Mouse (Mus musculus) v-Abl transformed pro-B cells (cell line): ENCODE measurements around the gene Cped1.

Experiments used
- in situ Hi-C, 2 experiments: fragments of 400-800 bp; cut with MboI; formaldehyde crosslinking; loops; one replicate each; pipeline ENCODE4 v1.15.1; 2025; ENCODE audit not compliant: unreplicated experiment in 2 of 2

Cped1 gene

GRCm38 (mm10) chr6:21985732-21986540 is at the start of gene Cped1:
TSS of gene Cped1 (plus strand) at chr6:21985916.
- in situ Hi-C loops = no loop called here

DNA sequence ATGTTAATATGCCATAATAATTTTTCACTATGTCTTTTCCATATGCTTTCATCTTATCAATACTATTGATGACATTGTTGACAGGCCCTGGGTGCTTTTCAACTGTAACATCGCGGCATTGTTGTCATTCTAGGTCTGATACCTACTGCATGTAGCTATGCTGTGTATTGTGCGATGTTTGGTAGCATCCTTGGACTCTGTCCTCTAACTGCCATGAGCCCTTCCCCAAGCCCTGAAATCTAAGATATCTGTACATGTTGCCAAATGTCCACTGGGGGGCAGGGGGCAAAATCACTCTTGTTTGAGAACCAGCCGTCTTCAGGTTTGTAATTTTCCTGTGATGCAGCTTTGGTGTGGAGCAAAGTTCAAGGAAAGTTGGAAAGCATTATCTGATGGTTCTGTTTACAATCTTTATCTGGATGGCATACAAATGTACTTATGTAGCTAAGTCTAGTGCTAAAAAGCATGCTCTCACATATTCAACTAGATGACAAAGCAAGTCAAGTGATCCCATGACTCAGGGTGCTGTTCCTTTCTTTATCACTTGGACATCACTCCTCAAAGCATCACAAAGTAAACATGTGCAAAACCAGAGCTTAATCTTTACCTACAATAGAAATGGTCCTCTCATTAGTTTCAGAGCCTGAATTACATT is 47.6 kb upstream of the Cped1 start:
- in situ Hi-C loops = loop anchor here in 1 of 2 experiments (25.0 kb wide), 1 partner anchor 374 kb away; no protein-coding TSS in a partner anchor

DNA sequence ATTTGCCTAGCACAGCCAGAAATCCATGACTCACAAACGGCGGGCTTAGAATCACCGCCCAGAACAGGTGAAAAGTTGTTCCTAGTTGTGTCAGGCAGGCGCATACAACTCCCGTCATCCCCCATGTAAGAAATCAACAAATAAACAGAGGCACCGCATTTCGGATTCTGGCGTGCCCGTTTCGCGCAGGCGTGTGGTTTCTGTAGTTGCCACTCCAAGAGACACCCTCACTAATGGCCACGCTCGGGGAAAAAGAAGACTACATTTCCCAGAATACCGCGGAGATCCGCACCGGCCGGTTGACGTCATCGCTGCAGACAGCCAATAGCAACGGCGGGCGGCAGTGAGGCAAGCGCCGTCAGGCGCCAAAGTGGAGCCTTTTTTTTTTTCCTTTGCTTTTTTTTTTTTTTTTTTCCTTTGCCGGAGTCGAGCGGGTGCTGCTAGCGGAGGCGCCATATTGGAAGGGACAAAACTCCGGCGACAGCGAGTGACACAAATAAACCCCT is 36.4 kb upstream of the Cped1 start, which contains the start of gene Ing3:
Gene Ing3, plus strand, starts transcription at position 346 of the 506 bp plus-strand sequence.
- in situ Hi-C loops = loop anchor here in 1 of 2 experiments (25.0 kb wide), 1 partner anchor 363 kb away; no protein-coding TSS in a partner anchor

DNA sequence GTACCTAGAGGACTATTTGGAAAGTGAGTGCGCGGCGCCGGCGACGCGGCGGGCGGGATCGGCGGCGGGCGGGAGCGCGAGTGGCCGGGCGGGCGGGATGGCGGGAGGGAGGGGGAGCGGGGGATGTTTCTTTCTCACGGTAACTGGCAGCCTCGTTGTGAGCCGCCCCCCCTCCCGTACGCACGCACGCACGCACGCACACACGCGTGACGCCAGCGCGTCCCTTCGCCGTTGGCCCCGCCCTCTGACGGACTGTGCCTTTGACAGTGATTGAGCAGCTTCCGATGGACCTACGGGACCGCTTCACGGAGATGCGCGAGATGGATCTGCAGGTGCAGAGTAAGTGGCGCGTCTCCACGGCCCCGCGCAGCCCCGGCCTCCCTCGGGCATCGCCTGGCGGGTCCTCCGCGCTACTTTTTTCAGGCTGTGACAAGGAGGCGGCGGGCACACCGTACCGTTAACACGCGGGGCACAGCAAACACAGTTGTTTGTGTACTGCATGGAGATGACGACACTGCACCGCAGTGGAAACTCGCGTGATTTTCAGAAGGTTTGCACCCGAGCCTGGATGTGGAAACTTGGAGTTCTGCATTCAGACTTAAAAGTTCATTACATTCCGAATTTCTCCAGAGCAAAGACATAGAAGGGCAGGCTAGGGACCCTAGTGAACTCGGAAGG is 35.8 kb upstream of the Cped1 start:
- in situ Hi-C loops = loop anchor here (10.0 to 25.0 kb wide), 3 partner anchors 362 to 512 kb away; no protein-coding TSS in a partner anchor

- in situ Hi-C loops = loop anchor here in 1 of 2 experiments (10.0 to 25.0 kb wide), 2 partner anchors 384 to 512 kb away; no protein-coding TSS in a partner anchor
Observed at GRCm38 (mm10) chr6:21950676-21951075, 35.0 kb upstream of the Cped1 start.

GRCm38 (mm10) chr6:21955468-21955867 is 30.2 kb upstream of the Cped1 start:
- in situ Hi-C loops = loop anchor here in 1 of 2 experiments (10.0 to 25.0 kb wide), 2 partner anchors 379 to 507 kb away; no protein-coding TSS in a partner anchor

DNA sequence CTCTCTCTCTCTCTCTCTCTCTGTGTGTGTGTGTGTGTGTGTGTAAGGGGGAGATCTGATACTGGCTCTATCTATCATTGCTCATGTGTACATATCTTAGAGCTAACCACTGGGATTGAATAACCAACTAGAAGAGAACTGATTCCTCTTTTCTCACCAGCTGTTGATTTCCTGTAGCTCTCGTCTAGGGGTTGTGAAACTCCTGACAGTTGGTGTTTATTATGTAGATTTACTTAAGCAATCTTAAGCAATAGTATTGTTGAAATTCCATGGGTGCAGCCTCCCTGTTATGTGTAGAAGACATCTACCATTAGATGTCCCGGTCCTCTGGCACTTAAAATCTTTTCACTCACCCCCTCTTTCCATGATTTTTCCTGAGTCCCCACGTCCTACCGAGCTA is 26.8 kb upstream of the Cped1 start:
- in situ Hi-C loops = loop anchor here in 1 of 2 experiments (10.0 to 25.0 kb wide), 2 partner anchors 376 to 503 kb away; no protein-coding TSS in a partner anchor

DNA sequence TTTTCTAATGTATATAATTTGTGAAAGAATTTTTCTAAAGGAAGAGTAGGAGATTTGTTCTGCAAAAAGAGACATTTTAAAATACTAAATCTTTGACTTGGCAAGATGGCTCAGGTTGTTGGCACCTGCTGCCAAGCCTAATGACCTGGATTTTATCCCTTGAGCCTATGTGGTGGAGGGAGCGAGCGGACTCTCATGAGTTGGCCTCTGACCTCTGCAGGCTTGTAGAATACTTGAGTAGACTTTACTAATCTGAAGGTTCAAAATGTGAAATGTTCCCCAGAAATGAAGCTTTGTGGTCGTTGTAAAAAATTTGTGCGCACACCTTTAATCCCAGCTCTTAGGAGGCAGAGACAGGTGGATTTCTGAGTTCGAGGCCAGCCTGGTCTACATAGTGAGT is 25.8 kb upstream of the Cped1 start:
- in situ Hi-C loops = loop anchor here in 1 of 2 experiments (10.0 to 25.0 kb wide), 2 partner anchors 375 to 502 kb away; no protein-coding TSS in a partner anchor

GRCm38 (mm10) chr6:21977532-21977931 is 8.2 kb upstream of the Cped1 start:
- in situ Hi-C loops = no loop called here

GRCm38 (mm10) chr6:21981114-21981513 is 4.6 kb upstream of the Cped1 start:
- in situ Hi-C loops = no loop called here

DNA sequence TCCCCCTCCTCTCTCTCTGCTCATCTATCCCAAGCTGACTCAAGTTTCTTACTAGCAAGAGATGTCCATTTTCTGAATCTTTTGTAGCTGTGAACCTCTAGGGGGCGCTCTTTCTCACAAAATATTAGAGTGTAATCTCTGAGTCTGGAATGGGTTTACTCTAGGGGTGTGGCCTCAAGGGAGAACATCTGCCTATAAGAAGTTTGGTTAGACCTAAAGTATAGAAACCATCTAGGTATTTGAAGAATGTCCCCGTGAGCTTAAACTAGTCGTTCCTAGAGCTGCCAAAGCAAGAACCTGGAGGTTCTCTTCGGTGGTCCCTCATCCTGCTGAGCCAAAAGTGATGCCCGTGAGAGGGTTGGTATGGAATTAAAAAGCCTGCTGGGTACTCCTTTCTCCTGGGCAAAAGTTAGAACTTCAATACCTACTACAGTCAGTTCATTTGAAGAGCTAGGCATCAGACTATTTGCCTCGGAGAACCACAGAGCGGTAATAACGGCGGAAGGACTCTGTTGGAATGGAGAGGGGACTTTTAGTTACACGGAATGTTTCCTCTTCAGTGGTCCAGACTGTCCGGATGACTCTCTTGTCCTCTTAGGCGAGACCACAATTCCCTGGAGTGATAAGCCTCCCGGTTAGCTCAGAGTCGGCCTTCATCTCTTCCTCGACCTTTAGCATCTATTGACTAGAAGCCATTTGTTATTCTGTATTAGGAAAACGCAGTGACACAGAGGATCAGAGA is 555 bp upstream of the Cped1 start:
- in situ Hi-C loops = no loop called here

GRCm38 (mm10) chr6:21986660-21987331 is 1.1 kb downstream of the Cped1 start:
- in situ Hi-C loops = no loop called here

- in situ Hi-C loops = no loop called here
Observed at GRCm38 (mm10) chr6:21987554-21987953, 1.8 kb downstream of the Cped1 start.

GRCm38 (mm10) chr6:21988296-21988695 is 2.6 kb downstream of the Cped1 start:
- in situ Hi-C loops = no loop called here

DNA sequence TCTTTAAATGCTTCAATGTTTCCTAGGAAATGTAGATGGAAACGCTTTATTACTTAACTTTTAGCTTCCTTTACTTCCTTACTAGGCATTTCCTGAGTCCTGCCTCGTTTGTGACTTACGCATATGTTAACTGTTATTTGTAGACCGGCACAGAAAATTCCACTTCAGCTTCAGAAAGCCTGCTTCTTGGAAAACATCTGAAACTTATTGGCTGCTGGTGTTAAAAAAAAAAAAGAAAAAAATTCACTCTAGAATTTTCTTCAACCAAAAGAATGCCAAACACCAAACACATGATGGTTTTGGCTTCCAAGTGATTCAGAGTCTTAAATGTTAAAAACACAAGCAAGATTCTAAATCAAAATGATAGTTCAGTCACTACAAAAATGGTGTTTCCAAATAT is 3.4 kb downstream of the Cped1 start:
- in situ Hi-C loops = no loop called here

GRCm38 (mm10) chr6:21990181-21991135 is 4.7 kb downstream of the Cped1 start:
- in situ Hi-C loops = loop anchor here in 1 of 2 experiments (5.0 kb wide), 1 partner anchor 82 kb away; no protein-coding TSS in a partner anchor

GRCm38 (mm10) chr6:21991151-21991550 is 5.4 kb downstream of the Cped1 start:
- in situ Hi-C loops = loop anchor here in 1 of 2 experiments (5.0 kb wide), 1 partner anchor 81 kb away; no protein-coding TSS in a partner anchor

GRCm38 (mm10) chr6:21993070-21993469 is 7.4 kb downstream of the Cped1 start:
- in situ Hi-C loops = loop anchor here in 1 of 2 experiments (5.0 kb wide), 1 partner anchor 79 kb away; no protein-coding TSS in a partner anchor
